Mouse (Mus musculus): ENCODE data around the gene Ifi44.

- no peak for TF ChIP-seq EP300 (IDR thresholded peaks at IDR 0.05; ENCODE audit: low read length)
- TF ChIP-seq CTCF (conservative IDR thresholded peaks at IDR 0.05 in 1 of 2, IDR thresholded peaks at IDR 0.05 in 1 of 2; ENCODE audit: low read depth in 2 of 2, low read length in 2 of 2), result peak; percentile 50 to 96
- no peak for TF ChIP-seq MEF2A (IDR thresholded peaks at IDR 0.05; ENCODE audit: borderline replicate concordance, low read depth, low read length)
- no peak for TF ChIP-seq UBTF (IDR thresholded peaks at IDR 0.05; ENCODE audit: low read depth, low read length)
These were observed 33.5 kb downstream of the Ifi44 start for GRCm38 (mm10) chr3:151716246-151716645.

Data from CH12.LX (cell line).